Mouse (Mus musculus) intestine, postnatal 0 days (tissue): ENCODE data around the gene Stat6. TPM values are rescaled to one million over a fixed set of nuclear protein-coding genes. Genes with fewer than 3 reads are reported as not detected.

Source experiments
- ATAC-seq: fragments of 200-750 bp; cut with Nextera tagmentation; 2 replicates; pipeline ENCODE4 v1.8.0; 2017; ENCODE audit warnings: mild to moderate bottlenecking, moderate TSS enrichment, moderate library complexity
- H3K27ac ChIP-seq: fragments of 300-500 bp; sonication (generic); 2 replicates; pipeline ENCODE4 v1.5.1; 2014; ENCODE audit warnings: mild to moderate bottlenecking, low read depth, low read length, moderate library complexity
- H3K27me3 ChIP-seq: fragments of 300-500 bp; sonication (generic); replicated peaks from 2 replicates; pipeline ENCODE4 v1.6.1; 2014; ENCODE audit warnings: low read length, mixed read lengths; ENCODE audit not compliant: control insufficient read depth, insufficient read depth
- H3K36me3 ChIP-seq: fragments of 300-500 bp; sonication (generic); 2 replicates; pipeline ENCODE4 v1.6.1; 2014; ENCODE audit warnings: mild to moderate bottlenecking, moderate library complexity; ENCODE audit not compliant: control insufficient read depth, insufficient read depth
- H3K4me1 ChIP-seq: fragments of 300-500 bp; sonication (generic); replicated peaks from 2 replicates; pipeline ENCODE4 v1.6.1; 2014; ENCODE audit warnings: antibody characterized with exemption, low read length, mixed read lengths; ENCODE audit not compliant: control insufficient read depth, insufficient read depth
- H3K4me2 ChIP-seq: fragments of 300-500 bp; sonication (generic); replicated peaks from 2 replicates; pipeline ENCODE4 v1.6.1; 2014; ENCODE audit warnings: low read depth, mild to moderate bottlenecking, moderate library complexity
- H3K4me3 ChIP-seq: fragments of 300-500 bp; sonication (generic); 2 replicates; pipeline ENCODE4 v1.5.1; 2014; ENCODE audit warnings: low read depth, low read length
- H3K9ac ChIP-seq: fragments of 300-500 bp; sonication (generic); 2 replicates; pipeline ENCODE4 v1.6.1; 2014; ENCODE audit warnings: mild to moderate bottlenecking, low read depth, low read length
- H3K9me3 ChIP-seq: fragments of 300-500 bp; sonication (generic); 2 replicates; pipeline ENCODE4 v1.6.1; 2016; ENCODE audit warnings: mixed run types; ENCODE audit not compliant: control insufficient read depth
- CTCF ChIP-seq: sonication (generic); IDR thresholded peaks from 2 replicates; pipeline ENCODE4 v1.5.1; 2016; ENCODE audit warnings: low read depth, mild to moderate bottlenecking, control low read depth, antibody characterized with exemption, moderate library complexity
- WGBS: fragments of 180-500 bp; shearing (Covaris S2); extraction: QIAGEN DNeasy Blood & Tissue Kit; methylation state at CpG from one replicate; pipeline ENCODE4 v1.1.7; 2014; 5-methylcytosine and 5-hydroxymethylcytosine counted together
- polyA plus RNA-seq: library from polyadenylated mRNA; unstranded; fragments of >200 nt; fragmentation: Nextera tagmentation; extraction: Ambion mirVana; gene quantifications from 2 replicates; pipeline ENCODE4 v1.2.1, GENCODE M21; 2015

The Stat6 gene
- polyA plus RNA-seq, 1 experiment from 2014 or later: 27.1 TPM

DNA sequence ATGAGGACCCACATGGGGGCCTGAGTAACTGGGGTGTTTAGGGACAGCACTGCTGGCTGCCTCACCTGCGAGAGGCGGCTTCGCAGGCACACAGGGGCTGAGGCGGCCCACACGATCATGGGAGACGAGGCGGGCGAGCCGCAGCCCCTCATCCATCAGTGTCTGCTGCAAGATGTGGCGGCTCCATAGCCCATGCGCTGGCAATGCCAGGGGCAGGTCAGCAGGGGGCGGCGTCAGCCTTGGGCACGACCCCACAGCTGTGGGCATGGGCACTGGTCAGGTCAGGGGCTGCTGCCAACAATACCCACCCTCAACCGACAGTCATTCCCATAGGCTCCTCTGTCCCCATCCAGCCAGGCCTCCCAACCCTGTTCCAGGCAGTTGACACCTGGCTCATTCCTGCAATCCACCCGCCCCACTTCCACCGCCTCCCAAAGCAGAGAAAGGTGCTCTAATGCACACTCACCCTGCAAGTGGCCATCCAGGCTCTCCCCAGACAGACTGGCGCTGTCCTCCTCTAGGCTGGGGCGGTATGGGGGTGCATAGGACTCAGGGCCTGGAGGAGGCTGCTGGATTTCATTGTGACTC lies 20.0 kb downstream of the Stat6 start:
- peak overlapping the region; percentile 28 for H3K4me3 ChIP-seq
- H3K9ac ChIP-seq: no peak overlapping the region
- no peaks in the 10 kb centered on the region for H3K9me3 ChIP-seq
- H3K4me1 ChIP-seq: no peaks in the 10 kb centered on the region; the same call in 1 of the 2 replicates
- no peaks in the 10 kb centered on the region; the same call in 1 of the 2 replicates for H3K27me3 ChIP-seq
- WGBS: 42% methylated on average over 19 of the region's 19 CpGs
- H3K4me2 ChIP-seq: peak overlapping the region; percentile 70
- TF ChIP-seq CTCF: peak; percentile 50
- H3K36me3 ChIP-seq: peaks cover 16% of the 10 kb centered on the region
- peak overlapping the region; percentile 54; the same call in 1 of the 2 replicates for H3K27ac ChIP-seq
- no peak for ATAC-seq

DNA sequence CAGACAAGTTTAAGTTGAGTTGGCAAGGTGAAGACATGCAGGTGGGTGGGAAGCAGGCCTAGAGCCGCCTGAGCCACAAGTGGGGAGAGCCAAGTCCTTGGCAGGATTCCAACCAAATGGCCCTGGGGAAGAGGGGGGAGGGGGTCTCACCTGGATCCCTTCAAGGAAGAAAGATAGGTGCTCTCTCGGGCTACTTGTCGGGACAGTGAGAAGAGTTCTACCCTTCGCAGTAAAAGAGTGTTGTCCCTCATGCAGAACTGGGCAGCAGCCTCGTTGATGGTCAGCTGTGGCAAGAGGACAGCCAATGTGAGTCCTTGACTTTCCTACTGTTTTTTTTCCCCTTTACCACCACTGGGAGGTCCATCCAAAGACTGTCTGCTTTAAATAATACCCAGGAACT lies 20.8 kb downstream of the Stat6 start:
- Histone ChIP-seq H3K9me3 (no peaks in the 10 kb centered on the region), H3K4me2 (no peak overlapping the region), H3K36me3 (peaks cover 16% of the 10 kb centered on the region), H3K4me3 (no peak overlapping the region), H3K4me1 (no peaks in the 10 kb centered on the region; the same call in 1 of the 2 replicates), H3K9ac (no peak overlapping the region), H3K27ac (no peak overlapping the region), H3K27me3 (no peaks in the 10 kb centered on the region; the same call in 1 of the 2 replicates)
- no peak for TF ChIP-seq CTCF
- WGBS: 27% methylated on average over 5 of the region's 5 CpGs
- no peak for ATAC-seq

DNA sequence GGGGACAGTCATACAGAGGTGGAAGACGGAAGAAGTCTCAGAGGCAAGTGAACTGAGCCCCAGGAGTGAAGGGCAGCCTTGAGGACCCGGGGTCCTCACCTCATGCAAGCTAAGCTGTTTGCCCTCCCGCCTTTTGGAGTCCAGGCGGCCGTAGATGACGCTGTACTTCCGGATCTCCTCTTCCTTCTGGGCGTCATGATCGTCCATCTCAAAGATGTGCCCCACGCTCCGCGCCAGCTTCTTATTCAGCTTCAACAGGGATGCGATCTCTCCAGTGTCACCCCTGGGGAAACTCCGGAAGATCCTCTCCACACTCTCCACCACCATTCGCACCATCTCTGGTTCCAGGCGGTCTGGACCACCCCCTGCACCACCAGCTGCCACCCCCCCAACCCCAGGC lies 21.4 kb downstream of the Stat6 start:
- Histone ChIP-seq H3K4me3 (no peak overlapping the region), H3K9ac (no peak overlapping the region), H3K27me3 (no peaks in the 10 kb centered on the region; the same call in 1 of the 2 replicates), H3K27ac (no peak overlapping the region), H3K36me3 (peaks cover 16% of the 10 kb centered on the region), H3K4me2 (peak overlapping the region; percentile 24; the same call in 1 of the 2 replicates), H3K9me3 (no peaks in the 10 kb centered on the region), H3K4me1 (no peaks in the 10 kb centered on the region; the same call in 1 of the 2 replicates)
- ATAC-seq: no peak
- no peak for TF ChIP-seq CTCF
- WGBS: 51% methylated on average over 16 of the region's 16 CpGs

DNA sequence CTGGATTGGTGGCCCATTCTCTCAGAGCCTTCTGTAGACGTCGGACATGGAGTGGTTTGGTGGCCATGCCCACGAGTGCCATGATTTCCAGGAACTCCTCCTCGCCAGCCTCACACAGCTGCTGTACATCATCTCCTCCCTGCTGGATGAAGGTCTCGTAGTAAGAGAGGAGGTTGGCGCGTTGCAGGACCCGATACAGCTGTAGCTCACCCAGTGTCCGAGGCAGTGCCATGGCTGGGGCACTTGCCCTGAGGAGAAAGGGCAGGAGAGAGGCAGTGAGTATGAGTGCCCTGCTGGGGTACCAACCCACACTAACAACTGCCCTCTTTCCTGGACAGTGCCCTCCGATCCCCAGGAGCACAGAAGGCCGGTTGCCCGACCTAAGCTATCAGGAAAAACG lies 22.1 kb downstream of the Stat6 start:
- no peaks in the 10 kb centered on the region for H3K9me3 ChIP-seq
- peak overlapping the region; percentile 93 for H3K4me2 ChIP-seq
- 55% methylated on average over 13 of the region's 13 CpGs for WGBS
- no peak for ATAC-seq
- no peak for TF ChIP-seq CTCF
- H3K9ac ChIP-seq: no peak overlapping the region
- no peaks in the 10 kb centered on the region; the same call in 1 of the 2 replicates for H3K27me3 ChIP-seq
- H3K4me3 ChIP-seq: no peak overlapping the region
- no peaks in the 10 kb centered on the region; the same call in 1 of the 2 replicates for H3K4me1 ChIP-seq
- H3K27ac ChIP-seq: no peak overlapping the region
- H3K36me3 ChIP-seq: peaks cover 11% of the 10 kb centered on the region

DNA sequence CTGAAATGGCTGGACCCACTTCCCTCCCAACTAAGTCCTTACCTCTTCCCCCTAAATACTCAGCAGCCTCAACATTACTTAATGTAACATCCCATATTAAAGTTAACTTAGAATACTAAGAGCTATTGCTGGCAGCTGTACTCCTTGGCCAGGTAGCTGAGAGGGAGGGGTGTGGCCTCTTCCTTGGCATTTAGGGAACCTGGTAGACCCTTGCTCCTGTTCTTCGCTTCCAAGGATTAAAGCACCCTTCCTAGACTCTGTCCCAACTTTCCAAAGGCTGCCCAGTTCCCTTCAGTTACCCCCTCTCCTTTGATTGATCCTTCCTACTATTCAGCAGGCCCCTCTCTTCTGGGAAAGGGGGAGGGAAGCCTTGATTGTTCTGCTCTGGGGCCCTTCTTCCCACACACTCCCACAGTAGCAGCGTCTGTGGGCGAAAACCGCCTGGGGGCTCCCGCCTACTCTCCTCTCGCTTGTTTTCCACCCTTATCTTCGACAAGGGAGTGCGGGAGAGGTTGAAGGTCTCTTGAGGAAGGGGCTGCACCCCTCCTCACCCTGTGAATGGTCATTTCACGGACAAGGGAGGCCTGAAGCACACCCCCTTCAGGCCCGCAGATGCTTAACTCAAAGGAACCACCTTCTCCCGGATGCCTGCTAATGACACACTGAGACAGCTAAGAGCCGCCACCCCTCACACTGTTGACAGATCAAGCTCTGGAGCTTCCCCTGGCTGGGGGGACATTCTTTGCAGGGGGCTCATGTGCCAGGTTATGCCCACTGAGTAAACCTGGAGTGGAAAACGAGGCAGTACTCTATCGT lies 22.8 kb downstream of the Stat6 start:
- H3K4me1 ChIP-seq: no peaks in the 10 kb centered on the region; the same call in 1 of the 2 replicates
- peak overlapping the region; percentile 93 for H3K4me2 ChIP-seq
- peak; percentile 40 for TF ChIP-seq CTCF
- peak overlapping the region; percentile 56 for H3K4me3 ChIP-seq
- no peaks in the 10 kb centered on the region for H3K9me3 ChIP-seq
- no peak for ATAC-seq
- no peaks in the 10 kb centered on the region; the same call in 1 of the 2 replicates for H3K27me3 ChIP-seq
- H3K36me3 ChIP-seq: peaks cover 4% of the 10 kb centered on the region; the same call in 1 of the 2 replicates
- WGBS: 18% methylated on average over 14 of the region's 14 CpGs
- H3K27ac ChIP-seq: peak overlapping the region; percentile 81; the same call in 1 of the 2 replicates
- peak overlapping the region; percentile 67 for H3K9ac ChIP-seq
